Mouse (Mus musculus): Measurements from ENCODE around the gene Pmpcb. TPM values are rescaled to one million over a fixed set of nuclear protein-coding genes. Genes with fewer than 3 reads are reported as not detected.

Gene Pmpcb
- polyA plus RNA-seq (2017; shearing (Covaris generic)): 39.7 TPM

GRCm38 (mm10) chr5:21736956-21737585, at the start of gene Pmpcb:
Gene Pmpcb (plus strand): TSS chr5:21737141.

GRCm38 (mm10) chr5:21701351-21702008, 35.5 kb upstream of the Pmpcb start, which contains the start of gene Napepld:
Gene Napepld (minus strand): TSS chr5:21701396.

DNA sequence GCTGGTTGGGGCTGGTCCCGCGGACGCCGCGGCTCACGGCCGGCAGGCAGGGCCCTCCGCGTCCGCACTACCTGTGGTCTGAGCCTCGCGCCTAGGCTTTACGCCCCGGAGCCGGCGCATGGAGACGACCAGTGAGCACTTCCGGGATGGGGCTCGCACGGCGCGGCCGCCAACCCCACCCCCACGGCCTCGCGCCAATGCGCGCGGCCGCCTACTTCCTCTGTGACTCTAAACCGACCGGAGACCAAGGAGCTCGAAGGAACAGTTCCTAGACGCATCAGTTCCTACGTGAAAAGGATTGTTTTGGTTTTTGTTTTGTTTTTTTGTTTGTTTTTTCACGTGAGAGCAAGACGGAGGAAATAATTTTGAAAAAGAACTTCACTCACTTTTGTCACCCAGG, 48.1 kb downstream of the Pmpcb start, which contains the start of the genes Dnajc2 and Psmc2:
Gene Dnajc2, minus strand, starts transcription at position 199 of the 400 bp plus-strand sequence.
Gene Psmc2, plus strand, starts transcription at position 231 of the 400 bp plus-strand sequence.

Other genes with a start within 250 kb of the Pmpcb start
- not detected for gene Lrrc17, start 193.6 kb upstream of the Pmpcb start, polyA plus RNA-seq (2017; shearing (Covaris generic))
- not detected for gene Fbxl13, start 91.5 kb upstream of the Pmpcb start, polyA plus RNA-seq (2017; shearing (Covaris generic))
- gene Armc10, start 91.3 kb upstream of the Pmpcb start, polyA plus RNA-seq (2017; shearing (Covaris generic)): 23.9 TPM
- gene Napepld, start 35.7 kb upstream of the Pmpcb start, polyA plus RNA-seq (2017; shearing (Covaris generic)): 1.4 TPM
- gene Dnajc2, start 48.1 kb downstream of the Pmpcb start, polyA plus RNA-seq (2017; shearing (Covaris generic)): 70.6 TPM
- 91.2 TPM for gene Psmc2, start 48.1 kb downstream of the Pmpcb start, polyA plus RNA-seq (2017; shearing (Covaris generic))
- gene Slc26a5, start 128.5 kb downstream of the Pmpcb start, polyA plus RNA-seq (2017; shearing (Covaris generic)): not detected

Measured in naive thymus-derived CD4-positive, alpha-beta T cell, adult 5 months (primary cell).